Comparison of ENCODE assay signal across 12 mouse cellular contexts in genomic region chr9:62469696-62470095, GRCm38 (mm10).
DNase-seq lines count a peak whose midpoint lies in the region; ATAC-seq lines count a peak whose summit lies in the region.
"Had no signal": no experiment of that assay in that cellular context is flagged by ENCODE, and none has a peak within 500 bp of the region (broad histone marks: within the 10 kb centered on the region; RNA-seq: fewer than 3 reads in every experiment).

No protein-coding gene starts in this region.

- 83% methylated on average over 10 of the region's 10 CpGs for WGBS in hindbrain, embryonic 12.5 days
- WGBS in midbrain, embryonic 15.5 days: 71% methylated on average over 10 of the region's 10 CpGs

- no peaks in the 10 kb centered on the region for H3K36me3 ChIP-seq in hindbrain, embryonic 12.5 days
- H3K36me3 ChIP-seq in midbrain, embryonic 15.5 days (replicated peaks): no peaks in the 10 kb centered on the region
- H3K36me3 ChIP-seq: embryonic facial prominence, embryonic 15.5 days had no signal

- H3K27me3 ChIP-seq in hindbrain, embryonic 12.5 days: no peaks in the 10 kb centered on the region
- no peaks in the 10 kb centered on the region for H3K27me3 ChIP-seq in midbrain, embryonic 15.5 days (replicated peaks)
- H3K27me3 ChIP-seq: embryonic facial prominence, embryonic 15.5 days had no signal

- ATAC-seq in hindbrain, embryonic 12.5 days (ENCODE audit: low FRiP score): no peak
- ATAC-seq in midbrain, embryonic 15.5 days (replicated peaks): no peak
- ATAC-seq in granulocyte monocyte progenitor cell, adult 5-6 weeks (replicated peaks; ENCODE audit: poor library complexity, severe bottlenecking): no peak

- H3K4me2 ChIP-seq in hindbrain, embryonic 12.5 days (replicated peaks): no peak overlapping the region
- H3K4me2 ChIP-seq in midbrain, embryonic 15.5 days: no peak overlapping the region
- H3K4me2 ChIP-seq: embryonic facial prominence, embryonic 15.5 days; heart, embryonic 11.5 days had no signal

- H3K27ac ChIP-seq in hindbrain, embryonic 12.5 days: peak overlapping the region; percentile 48; the same call in 1 of the 2 replicates
- peak overlapping the region; percentile 51 for H3K27ac ChIP-seq in midbrain, embryonic 15.5 days
- H3K27ac ChIP-seq: embryonic facial prominence, embryonic 15.5 days; kidney, postnatal 0 days had no signal

- peak; percentile 54 to 63 for DNase-seq in cerebellum, adult 18-20 months
- no peak for DNase-seq in cerebellum, adult 11 months
- peak; percentile 68 to 75 for DNase-seq in cerebellum, postnatal 25 days
- DNase-seq in ovary, adult 18-20 months (ENCODE audit: low spot score): no peak
- DNase-seq in lung, postnatal 4 days: no peak

- peaks cover 29% of the 10 kb centered on the region for H3K4me1 ChIP-seq in hindbrain, embryonic 12.5 days
- H3K4me1 ChIP-seq in midbrain, embryonic 15.5 days: peaks cover 17% of the 10 kb centered on the region

- H3K9ac ChIP-seq in hindbrain, embryonic 12.5 days: no peak overlapping the region
- no peak overlapping the region for H3K9ac ChIP-seq in midbrain, embryonic 15.5 days
- H3K9ac ChIP-seq: embryonic facial prominence, embryonic 15.5 days had no signal

- no peaks in the 10 kb centered on the region for H3K9me3 ChIP-seq in hindbrain, embryonic 12.5 days (replicated peaks)
- no peaks in the 10 kb centered on the region for H3K9me3 ChIP-seq in midbrain, embryonic 15.5 days
- H3K9me3 ChIP-seq: embryonic facial prominence, embryonic 15.5 days; megakaryocyte, embryonic 14.5 days had no signal

- no peak overlapping the region for H3K4me3 ChIP-seq in hindbrain, embryonic 12.5 days
- H3K4me3 ChIP-seq in midbrain, embryonic 15.5 days: no peak overlapping the region
- H3K4me3 ChIP-seq: embryonic facial prominence, embryonic 15.5 days; megakaryocyte, embryonic 14.5 days had no signal

Comparison
In these comparisons a context has a peak if more than half of its experiments do, and no peak if none do; other contexts are left out.
1. DNase-seq: peak in cerebellum, adult 18-20 months (2 of 2) and cerebellum, postnatal 25 days (2 of 2); none in cerebellum, adult 11 months (single experiment), ovary, adult 18-20 months (single experiment) and lung, postnatal 4 days (0 of 2).